Mouse (Mus musculus): Measurements from ENCODE around the gene Nxpe5. TPM values are rescaled to one million over a fixed set of nuclear protein-coding genes. Genes with fewer than 3 reads are reported as not detected.
"Not testable (repeated sequence)": the region's sequence is repeated elsewhere in the genome, so short reads cannot be mapped to it uniquely, and the experiment has no call there.

Nxpe5 gene
- 2.9 and 3.3 TPM in 2 replicates for total RNA-seq (2017)

- no peak for ATAC-seq (replicated peaks; ENCODE audit: low read depth, poor library complexity, severe bottlenecking)
These were observed at the start of gene Nxpe5 for GRCm38 (mm10) chr5:138225700-138226099. TSS of gene Nxpe5 (plus strand) at chr5:138225898.

DNA sequence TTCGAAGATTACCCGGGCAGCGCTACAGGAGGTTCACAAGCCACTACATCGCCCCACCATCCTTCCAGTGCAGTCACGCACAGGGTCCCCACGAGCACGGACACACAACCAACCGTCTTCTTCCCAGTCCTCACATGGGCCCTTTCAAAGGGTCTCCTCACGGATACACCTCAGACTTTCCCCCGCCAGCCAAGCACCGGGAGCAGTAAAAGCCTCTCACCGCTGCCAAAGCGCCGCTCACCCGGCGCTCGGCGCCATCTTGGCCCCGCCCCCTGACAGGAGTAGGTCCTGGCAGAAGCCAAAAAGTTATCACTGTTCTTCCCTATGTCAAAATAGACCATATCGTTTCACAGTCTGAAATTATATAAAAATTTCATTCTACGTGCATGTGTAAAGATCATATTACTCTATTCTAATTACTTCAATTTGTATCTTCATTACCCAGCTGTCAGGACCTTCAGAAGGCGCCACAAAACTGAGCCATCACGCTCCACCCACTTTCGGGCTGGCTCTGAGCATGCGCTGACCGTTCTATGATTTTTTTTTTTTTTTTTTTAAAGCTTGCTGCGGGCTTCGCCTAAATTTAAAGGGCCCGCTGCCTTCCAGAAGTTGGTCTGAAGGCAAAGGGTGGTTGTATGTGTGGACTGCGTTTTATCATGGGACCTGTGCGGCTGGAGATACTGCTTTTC lies 38.6 kb upstream of the Nxpe5 start, which contains the start of the genes Taf6 and Cnpy4:
Taf6 (minus strand) TSS at position 502 of the 689 bp plus-strand sequence.
Cnpy4 (plus strand) TSS at position 536 of the 689 bp plus-strand sequence.
- ATAC-seq (replicated peaks; ENCODE audit: low read depth, poor library complexity, severe bottlenecking), result peak; percentile 81

GRCm38 (mm10) chr5:138187661-138188306 lies 37.9 kb upstream of the Nxpe5 start:
- ATAC-seq (replicated peaks; ENCODE audit: low read depth, poor library complexity, severe bottlenecking), result peak; percentile 83

GRCm38 (mm10) chr5:138193771-138194727 lies 31.6 kb upstream of the Nxpe5 start, which contains the start of gene Mblac1:
TSS of gene Mblac1 (plus strand) at chr5:138194314.
- peak; percentile 81 for ATAC-seq (replicated peaks; ENCODE audit: low read depth, poor library complexity, severe bottlenecking)

GRCm38 (mm10) chr5:138194755-138195345 lies 30.8 kb upstream of the Nxpe5 start:
- ATAC-seq (replicated peaks; ENCODE audit: low read depth, poor library complexity, severe bottlenecking), result peak; percentile 27

GRCm38 (mm10) chr5:138195463-138195862 lies 30.2 kb upstream of the Nxpe5 start:
- ATAC-seq (replicated peaks; ENCODE audit: low read depth, poor library complexity, severe bottlenecking), result peak; percentile 39; the same call in 1 of the 2 replicates

DNA sequence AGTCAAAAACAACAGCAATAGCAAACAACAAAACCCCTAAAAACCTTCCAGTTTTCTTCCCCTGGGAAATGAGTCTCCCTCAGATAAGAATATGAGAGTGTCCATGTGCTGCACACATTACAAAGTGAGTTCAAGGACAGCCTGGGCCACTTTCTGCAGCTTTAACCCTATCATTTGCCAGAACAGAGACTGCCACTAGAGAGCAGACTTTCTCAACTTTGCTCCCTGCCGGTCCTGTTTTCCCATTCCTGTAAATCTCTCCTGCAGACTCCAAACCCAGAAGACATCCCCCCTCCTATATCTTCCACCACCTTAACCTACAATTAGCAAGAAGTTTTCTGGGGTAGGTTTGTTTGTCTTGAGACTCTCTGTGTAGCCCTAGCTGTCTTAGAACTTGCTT lies 26.1 kb upstream of the Nxpe5 start:
- no peak for ATAC-seq (replicated peaks; ENCODE audit: low read depth, poor library complexity, severe bottlenecking)

GRCm38 (mm10) chr5:138202086-138202485 lies 23.6 kb upstream of the Nxpe5 start:
- ATAC-seq (replicated peaks; ENCODE audit: low read depth, poor library complexity, severe bottlenecking), result no peak

DNA sequence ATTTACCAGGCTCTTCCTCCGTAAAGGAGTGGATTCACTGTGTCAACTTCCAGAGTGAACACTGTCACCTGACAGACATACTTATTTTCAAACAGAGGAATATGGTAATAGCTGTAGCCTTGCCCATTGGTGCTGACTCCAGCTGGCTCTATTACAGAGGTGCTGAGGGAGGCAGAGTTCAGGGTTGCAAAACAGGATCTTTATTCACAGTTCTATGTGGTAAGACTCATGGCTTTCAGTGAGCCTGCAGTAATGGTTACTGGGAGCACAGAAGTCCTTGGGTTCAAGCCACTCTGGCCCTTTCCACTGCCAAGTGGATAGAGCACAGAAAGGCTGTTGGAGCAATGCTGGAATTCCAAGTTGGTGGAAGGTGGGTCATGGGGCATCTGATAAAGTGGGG lies 18.4 kb upstream of the Nxpe5 start:
- ATAC-seq (replicated peaks; ENCODE audit: low read depth, poor library complexity, severe bottlenecking), result no peak

DNA sequence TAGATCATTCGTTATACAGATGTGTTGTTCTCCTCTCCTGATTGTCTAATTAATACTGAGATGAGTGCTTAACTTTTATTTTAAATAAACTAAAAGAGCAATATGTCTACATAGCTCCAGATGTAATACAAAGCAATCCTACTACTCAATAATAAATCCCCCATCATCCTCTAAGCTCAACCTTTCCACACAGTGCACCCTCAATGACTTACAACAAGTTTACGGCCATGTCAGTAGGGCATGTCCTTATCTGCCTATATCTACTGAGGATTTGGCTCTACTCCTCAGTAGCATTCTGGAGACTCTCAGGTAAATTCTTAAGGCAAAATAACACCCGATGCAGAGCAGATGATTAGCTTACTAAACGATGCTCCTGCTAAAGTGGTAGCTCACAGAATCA lies 17.8 kb upstream of the Nxpe5 start:
- ATAC-seq (replicated peaks; ENCODE audit: low read depth, poor library complexity, severe bottlenecking), result no peak

DNA sequence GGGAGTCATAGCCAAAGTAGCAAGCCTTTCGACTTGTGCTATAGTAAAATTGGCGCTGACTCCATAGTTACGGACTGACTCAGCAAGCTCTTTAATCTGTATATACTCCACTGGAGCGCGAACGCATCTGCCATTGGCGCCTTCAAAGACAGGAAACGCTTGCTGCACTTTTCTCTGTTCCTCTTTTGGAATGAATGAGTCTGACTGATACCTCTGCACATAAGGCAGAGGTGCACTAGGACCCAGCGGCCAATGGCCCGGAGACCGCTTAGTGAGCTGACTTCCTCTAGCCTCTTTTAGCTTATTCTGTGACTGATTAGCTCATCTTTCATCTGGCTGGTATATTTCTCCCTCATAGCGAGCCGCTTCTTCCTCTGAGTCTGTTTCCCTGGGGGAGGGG lies 9.1 kb upstream of the Nxpe5 start:
- not testable (repeated sequence) for ATAC-seq (replicated peaks; ENCODE audit: low read depth, poor library complexity, severe bottlenecking)

DNA sequence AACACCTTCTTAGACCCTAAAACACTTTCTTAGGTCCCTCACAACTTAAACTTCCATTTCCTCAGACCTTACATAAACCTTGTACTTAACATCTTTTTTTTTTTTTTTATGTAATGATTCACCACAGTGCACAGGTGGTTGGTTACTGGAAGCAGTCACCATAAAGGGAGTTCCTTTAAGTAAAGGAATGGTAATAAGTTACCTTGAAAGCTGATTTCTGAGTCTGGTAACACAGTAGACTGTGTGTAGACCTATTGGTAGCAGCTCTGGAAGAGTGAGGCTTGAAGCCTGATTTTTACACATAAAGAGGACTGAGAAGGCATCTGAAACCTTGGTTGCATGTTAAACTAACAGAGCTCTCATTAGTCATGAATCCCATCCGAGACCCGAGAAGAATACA lies 5.8 kb upstream of the Nxpe5 start:
- no peak for ATAC-seq (replicated peaks; ENCODE audit: low read depth, poor library complexity, severe bottlenecking)

DNA sequence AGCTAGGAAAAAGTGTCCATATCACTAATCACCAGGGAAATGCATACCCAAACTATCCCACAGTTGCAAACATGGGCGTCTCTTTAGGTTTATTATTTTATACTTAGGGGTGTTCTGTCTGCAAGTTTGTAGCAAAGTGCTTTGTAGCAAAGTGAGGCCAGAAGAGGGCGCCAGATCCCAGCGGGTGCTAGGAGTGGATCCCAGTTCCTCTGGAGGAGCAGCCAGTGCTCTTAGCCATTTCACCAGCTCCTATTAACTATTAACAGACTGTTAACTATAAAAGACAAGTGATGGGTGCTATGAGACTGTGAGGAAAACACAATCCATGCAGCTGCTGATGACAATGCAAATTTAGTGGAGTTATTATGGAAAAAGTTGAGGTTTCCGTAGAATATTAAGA lies 3.6 kb upstream of the Nxpe5 start:
- ATAC-seq (replicated peaks; ENCODE audit: low read depth, poor library complexity, severe bottlenecking), result peak; percentile 81

- ATAC-seq (replicated peaks; ENCODE audit: low read depth, poor library complexity, severe bottlenecking), result no peak
These were observed 2.4 kb upstream of the Nxpe5 start for GRCm38 (mm10) chr5:138223287-138223686.

DNA sequence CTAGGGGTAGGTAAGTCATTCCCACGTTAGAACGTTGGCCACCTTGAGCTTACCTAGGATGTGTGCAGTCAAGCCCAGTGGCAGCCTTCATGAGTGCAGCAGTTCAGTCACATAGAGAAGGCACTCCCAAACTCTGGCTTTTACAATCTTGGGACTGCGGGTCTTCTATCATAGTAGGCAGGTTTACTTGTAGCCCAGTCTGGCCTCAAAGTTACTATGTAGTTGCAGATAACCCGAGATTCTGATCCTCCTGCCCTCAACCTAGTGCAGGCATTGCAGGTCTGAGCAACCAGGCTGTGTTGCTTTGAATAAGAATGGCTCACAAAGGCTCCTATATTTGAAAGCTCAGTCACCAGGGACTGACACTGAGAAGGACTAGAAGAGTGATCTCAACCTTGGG lies 793 bp downstream of the Nxpe5 start:
- ATAC-seq (replicated peaks; ENCODE audit: low read depth, poor library complexity, severe bottlenecking), result no peak

GRCm38 (mm10) chr5:138227367-138227766 lies 1.7 kb downstream of the Nxpe5 start:
- ATAC-seq (replicated peaks; ENCODE audit: low read depth, poor library complexity, severe bottlenecking), result peak; percentile 95

DNA sequence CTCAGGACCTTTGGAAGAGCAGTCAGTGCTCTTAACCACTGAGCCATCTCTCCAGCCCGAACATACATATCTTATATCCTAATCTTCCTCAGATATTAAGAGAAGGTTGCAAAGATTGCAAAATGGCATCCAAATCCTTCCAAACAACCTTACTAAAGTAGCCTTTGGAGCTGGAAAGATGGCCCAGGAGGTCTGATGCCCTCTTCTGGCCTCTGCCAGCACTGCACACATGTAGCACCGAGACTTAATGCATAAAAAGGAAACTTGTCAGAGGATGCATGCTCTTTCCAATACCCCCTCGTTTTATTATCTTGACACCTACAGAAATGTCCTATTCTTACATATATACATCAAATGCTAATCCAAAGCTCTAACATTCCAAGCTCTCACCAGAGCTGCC lies 2.3 kb downstream of the Nxpe5 start:
- ATAC-seq (replicated peaks; ENCODE audit: low read depth, poor library complexity, severe bottlenecking), result peak; percentile 56

- ATAC-seq (replicated peaks; ENCODE audit: low read depth, poor library complexity, severe bottlenecking), result no peak
These were observed 3.8 kb downstream of the Nxpe5 start for GRCm38 (mm10) chr5:138229511-138229910.

GRCm38 (mm10) chr5:138233778-138234177 lies 8.1 kb downstream of the Nxpe5 start:
- no peak for ATAC-seq (replicated peaks; ENCODE audit: low read depth, poor library complexity, severe bottlenecking)

DNA sequence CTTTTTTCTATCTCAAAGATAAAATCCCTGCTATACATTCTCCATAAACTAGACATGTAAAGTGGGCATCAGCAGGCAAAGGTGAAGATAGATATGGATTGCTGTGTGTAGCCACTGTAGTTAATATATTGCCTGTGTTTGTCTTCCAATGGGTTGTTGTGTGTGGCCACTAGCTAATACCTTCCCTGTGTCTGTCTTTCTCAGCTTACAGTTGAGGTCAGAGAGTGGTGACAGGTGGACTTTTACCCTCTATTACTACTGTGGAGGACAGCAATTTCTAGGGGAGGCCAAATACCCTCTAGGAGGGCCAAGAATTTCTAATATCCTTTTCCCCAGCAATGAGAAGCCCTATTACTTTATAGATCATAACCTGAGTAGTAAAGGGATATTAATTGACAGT lies 8.5 kb downstream of the Nxpe5 start:
- ATAC-seq (replicated peaks; ENCODE audit: low read depth, poor library complexity, severe bottlenecking), result no peak

Measured in common myeloid progenitor, adult 5-6 weeks (primary cell).